Mouse (Mus musculus) midbrain, embryonic 13.5 days (tissue): ENCODE measurements around the gene Rbp7. TPM values are rescaled to one million over a fixed set of nuclear protein-coding genes. Genes with fewer than 3 reads are reported as not detected.

Experiments used
- ATAC-seq: fragments of 200-750 bp; cut with Nextera tagmentation; 2 replicates; pipeline ENCODE4 v1.8.0; 2017; ENCODE audit warnings: mild to moderate bottlenecking, moderate TSS enrichment, moderate library complexity
- H3K27ac ChIP-seq: fragments of 300-500 bp; sonication (generic); 2 replicates; pipeline ENCODE4 v1.5.1; 2015; ENCODE audit warnings: inconsistent platforms, mild to moderate bottlenecking, moderate library complexity
- H3K27me3 ChIP-seq: fragments of 300-500 bp; sonication (generic); 2 replicates; pipeline ENCODE4 v1.6.1; 2015; ENCODE audit warnings: mild to moderate bottlenecking, inconsistent platforms
- H3K36me3 ChIP-seq: fragments of 300-500 bp; sonication (generic); 2 replicates; pipeline ENCODE4 v1.6.1; 2015; ENCODE audit warnings: mild to moderate bottlenecking, inconsistent platforms
- H3K4me1 ChIP-seq: fragments of 300-500 bp; sonication (generic); replicated peaks from 2 replicates; pipeline ENCODE4 v1.6.1; 2015; ENCODE audit warnings: inconsistent platforms
- H3K4me2 ChIP-seq: fragments of 300-500 bp; sonication (generic); replicated peaks from 2 replicates; pipeline ENCODE4 v1.6.1; 2015; ENCODE audit warnings: moderate library complexity, mild to moderate bottlenecking, inconsistent platforms
- H3K4me3 ChIP-seq: fragments of 300-500 bp; sonication (generic); replicated peaks from 2 replicates; pipeline ENCODE4 v1.5.1; 2015; ENCODE audit warnings: mild to moderate bottlenecking, inconsistent platforms
- H3K9ac ChIP-seq: fragments of 300-500 bp; sonication (generic); replicated peaks from 2 replicates; pipeline ENCODE4 v1.6.1; 2015; ENCODE audit warnings: mild to moderate bottlenecking, inconsistent platforms
- H3K9me3 ChIP-seq: fragments of 300-500 bp; sonication (generic); 2 replicates; pipeline ENCODE4 v1.6.1; 2016; ENCODE audit warnings: mild to moderate bottlenecking, inconsistent platforms
- WGBS: fragments of 180-500 bp; shearing (Covaris S2); methylation state at CpG from one replicate; pipeline ENCODE4 v1.1.7; 2015; 5-methylcytosine and 5-hydroxymethylcytosine counted together
- polyA plus RNA-seq: library from polyadenylated mRNA; unstranded; fragments of >200 nt; fragmentation: Nextera tagmentation; extraction: Ambion mirVana; gene quantifications from 2 replicates; pipeline ENCODE4 v1.2.1, GENCODE M21; 2015

Gene Rbp7
- polyA plus RNA-seq, 1 experiment from 2014 or later: not detected

- Histone ChIP-seq H3K9me3 (no peaks in the 10 kb centered on the region), H3K4me1 (peaks cover 44% of the 10 kb centered on the region), H3K4me2 (no peak overlapping the region), H3K9ac (no peak overlapping the region), H3K4me3 (no peak overlapping the region), H3K27ac (no peak overlapping the region), H3K36me3 (peaks cover 23% of the 10 kb centered on the region), H3K27me3 (no peaks in the 10 kb centered on the region)
- 81% methylated on average over 12 of the region's 12 CpGs for WGBS
- no peak for ATAC-seq
Observed at GRCm38 (mm10) chr4:149400878-149401590, 53.7 kb downstream of the Rbp7 start.

Other genes with a start within 250 kb of the Rbp7 start
- 160 and 164 TPM in 2 replicates for gene Kif1b, start 147.3 kb downstream of the Rbp7 start, polyA plus RNA-seq
- gene Ube4b, start 28.2 kb downstream of the Rbp7 start, polyA plus RNA-seq: 56.5 and 65.4 TPM in 2 replicates
- 0.65 TPM in 1 of 2 replicates, not detected in the other for gene Tmem274, start 22.4 kb upstream of the Rbp7 start, polyA plus RNA-seq
- 9.8 and 12.5 TPM in 2 replicates for gene Nmnat1, start 30.2 kb upstream of the Rbp7 start, polyA plus RNA-seq
- gene Lzic, start 30.3 kb upstream of the Rbp7 start, polyA plus RNA-seq: 45.5 and 50.8 TPM in 2 replicates
- 74.6 and 79.6 TPM in 2 replicates for gene Ctnnbip1, start 63.3 kb upstream of the Rbp7 start, polyA plus RNA-seq
- 41.9 and 61.9 TPM in 2 replicates for gene Clstn1, start 131.5 kb upstream of the Rbp7 start, polyA plus RNA-seq
- gene Pik3cd, start 247.6 kb upstream of the Rbp7 start, polyA plus RNA-seq: 13.2 and 13.7 TPM in 2 replicates